Mouse (Mus musculus) heart, adult 2 months (tissue): ENCODE data around the gene Krr1. TPM values are rescaled to one million over a fixed set of nuclear protein-coding genes. Genes with fewer than 3 reads are reported as not detected.

Experiments used
- DNase-seq, 2 experiments: peaks; one replicate each; pipeline ENCODE4 v3.0.0; 2021
- H3K27ac ChIP-seq: fragments of 200-600 bp; 2 replicates; pipeline ENCODE4 v1.8.1; 2022
- H3K27me3 ChIP-seq: fragments of 200-500 bp; 2 replicates; pipeline ENCODE4 v1.6.1; 2012; ENCODE audit warnings: mild to moderate bottlenecking, low read length, inconsistent platforms, mixed read lengths; ENCODE audit not compliant: control insufficient read depth, insufficient read depth
- H3K36me3 ChIP-seq: fragments of 200-500 bp; 2 replicates; pipeline ENCODE4 v1.6.1; 2012; ENCODE audit warnings: low read length, inconsistent platforms; ENCODE audit not compliant: control insufficient read depth, insufficient read depth
- H3K4me1 ChIP-seq: fragments of 200-500 bp; 2 replicates; pipeline ENCODE4 v1.6.1; 2011; ENCODE audit warnings: low read length; ENCODE audit not compliant: control insufficient read depth, insufficient read depth
- H3K4me3 ChIP-seq: fragments of 200-600 bp; 2 replicates; pipeline ENCODE4 v1.8.1; 2022
- H3K79me2 ChIP-seq: fragments of 200-500 bp; replicated peaks from 2 replicates; pipeline ENCODE4 v1.6.1; 2012; ENCODE audit warnings: mild to moderate bottlenecking, inconsistent platforms, low read length, moderate library complexity, mixed read lengths; ENCODE audit not compliant: control insufficient read depth, insufficient read depth
- H3K9ac ChIP-seq: fragments of 200-500 bp; 2 replicates; pipeline ENCODE4 v1.6.1; 2012; ENCODE audit warnings: low read depth, mild to moderate bottlenecking, control low read depth, inconsistent platforms, low read length, mixed read lengths
- CTCF ChIP-seq: fragments of 200-600 bp; IDR thresholded peaks from 2 replicates; pipeline ENCODE4 v1.8.1; 2022; ENCODE audit warnings: antibody characterized with exemption, mild to moderate bottlenecking, moderate library complexity
- EP300 ChIP-seq: fragments of 200-500 bp; IDR thresholded peaks from 2 replicates; pipeline ENCODE4 v1.6.1; 2011; ENCODE audit warnings: low read depth, low read length, control low read depth; ENCODE audit not compliant: insufficient read depth
- POLR2A ChIP-seq: fragments of 200-500 bp; IDR thresholded peaks from 2 replicates; pipeline ENCODE4 v1.6.1; 2011; ENCODE audit warnings: mild to moderate bottlenecking, low read depth, low read length, control low read depth; ENCODE audit not compliant: insufficient read depth
- WGBS: fragments of 180-500 bp; shearing (Covaris S2); methylation state at CpG from one replicate; pipeline ENCODE4 v1.1.7; 2018; 5-methylcytosine and 5-hydroxymethylcytosine counted together
- intact Hi-C: fragments of 180-260 bp; cut with DNase I; formaldehyde crosslinking; loops from one replicate; pipeline ENCODE4 v1.15.1; 2025
- polyA plus RNA-seq: library from polyadenylated mRNA; depleted of rRNA; stranded (reverse); fragments of >200 nt; gene quantifications from 2 replicates; pipeline ENCODE4 v1.2.3, GENCODE M21; 2012
- total RNA-seq, 2 experiments: library from RNA; stranded (reverse); gene quantifications; 2 replicates each; pipeline ENCODE4 v1.2.3; 2021

Krr1 gene
- total and polyA plus RNA-seq, 3 experiments, result 7.0 to 27.0 (median 24.2) TPM

DNA sequence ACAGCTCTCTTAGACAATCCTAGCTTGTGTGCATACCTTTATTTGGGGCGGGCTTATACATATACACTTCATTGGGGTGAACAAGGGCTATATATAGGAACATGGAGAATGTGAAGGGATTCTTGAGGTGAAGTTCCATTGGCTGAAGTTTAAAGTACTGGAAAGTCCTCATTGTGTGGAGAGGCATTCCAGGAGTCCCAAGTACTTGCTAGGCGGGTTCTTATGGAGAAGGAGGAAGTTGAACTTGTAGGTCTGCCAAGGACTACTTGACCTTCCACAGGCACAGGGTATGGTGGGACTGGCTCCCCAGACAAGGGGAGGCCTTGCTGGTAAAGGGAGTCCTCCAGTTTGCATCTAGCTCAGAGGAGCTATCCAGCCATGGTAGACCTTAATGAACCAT is 13.1 kb upstream of the Krr1 start:
- no peaks in the 10 kb centered on the region for H3K36me3 ChIP-seq
- DNase-seq, result no peak
- no peak overlapping the region for H3K4me3 ChIP-seq
- TF ChIP-seq CTCF (no peak), POLR2A (no peak), EP300 (no peak)
- H3K4me1 ChIP-seq, result peaks cover 3% of the 10 kb centered on the region
- no peak overlapping the region for H3K27ac ChIP-seq
- no peaks in the 10 kb centered on the region for H3K79me2 ChIP-seq
- intact Hi-C loops, result loop anchor here (10.0 kb wide), 1 partner anchor 735 kb away; no protein-coding TSS in a partner anchor
- no peaks in the 10 kb centered on the region for H3K27me3 ChIP-seq
- no peak overlapping the region for H3K9ac ChIP-seq
- 49% methylated on average over 2 of the region's 2 CpGs for WGBS

DNA sequence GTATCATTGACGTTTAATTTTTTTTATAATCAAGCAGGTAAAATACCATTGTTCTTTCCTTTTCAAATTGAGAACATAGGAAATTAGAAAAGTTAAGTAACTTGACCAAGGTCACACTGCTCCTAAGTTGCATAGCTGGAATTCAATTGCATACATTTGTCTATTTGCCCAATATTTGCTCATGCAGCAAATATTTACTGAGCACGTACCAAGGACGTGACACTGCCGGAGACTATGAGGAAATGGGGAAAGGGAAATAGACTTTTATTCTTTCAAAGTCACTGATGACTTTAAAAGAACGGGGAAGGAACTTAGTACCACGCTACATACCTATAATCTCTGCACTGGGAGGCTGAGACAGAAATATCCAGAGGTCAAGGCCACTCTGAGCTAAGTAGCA is 12.0 kb upstream of the Krr1 start:
- TF ChIP-seq EP300 (no peak), POLR2A (no peak), CTCF (no peak)
- no peaks in the 10 kb centered on the region for H3K36me3 ChIP-seq
- no peaks in the 10 kb centered on the region for H3K27me3 ChIP-seq
- DNase-seq, result no peak
- H3K9ac ChIP-seq, result no peak overlapping the region
- no peaks in the 10 kb centered on the region for H3K79me2 ChIP-seq
- WGBS, result 62% methylated on average over 6 of the region's 6 CpGs
- H3K4me3 ChIP-seq, result no peak overlapping the region
- H3K27ac ChIP-seq, result no peak overlapping the region
- no peaks in the 10 kb centered on the region for H3K4me1 ChIP-seq
- intact Hi-C loops, result no loop called here

DNA sequence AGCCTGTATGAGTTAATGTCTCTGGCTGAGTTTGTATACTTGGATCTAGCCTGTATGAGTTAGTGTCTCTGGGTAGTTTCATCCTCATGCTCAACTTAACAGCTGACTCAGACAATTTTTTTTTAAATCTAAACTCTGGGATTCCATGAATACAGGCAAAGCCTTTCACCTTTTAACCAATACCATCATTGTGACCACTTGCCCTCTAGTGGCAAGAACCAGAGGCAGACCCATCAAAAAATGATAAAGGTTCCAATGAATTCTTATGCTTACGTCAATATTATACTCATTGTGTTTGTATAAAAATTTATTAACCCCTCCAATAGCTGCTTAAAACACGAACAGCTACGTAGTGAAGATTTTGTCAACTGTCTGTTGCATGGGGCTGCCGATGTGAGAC is 6.1 kb upstream of the Krr1 start:
- no peak overlapping the region for H3K9ac ChIP-seq
- no peaks in the 10 kb centered on the region for H3K27me3 ChIP-seq
- no peak overlapping the region for H3K27ac ChIP-seq
- H3K4me3 ChIP-seq, result no peak overlapping the region
- intact Hi-C loops, result no loop called here
- no peaks in the 10 kb centered on the region for H3K36me3 ChIP-seq
- H3K4me1 ChIP-seq, result no peaks in the 10 kb centered on the region
- H3K79me2 ChIP-seq, result no peaks in the 10 kb centered on the region
- TF ChIP-seq CTCF, result peak; percentile 47
- TF ChIP-seq EP300, result no peak
- TF ChIP-seq POLR2A, result no peak
- WGBS, result 47% methylated on average over 4 of the region's 4 CpGs
- DNase-seq, result no peak

DNA sequence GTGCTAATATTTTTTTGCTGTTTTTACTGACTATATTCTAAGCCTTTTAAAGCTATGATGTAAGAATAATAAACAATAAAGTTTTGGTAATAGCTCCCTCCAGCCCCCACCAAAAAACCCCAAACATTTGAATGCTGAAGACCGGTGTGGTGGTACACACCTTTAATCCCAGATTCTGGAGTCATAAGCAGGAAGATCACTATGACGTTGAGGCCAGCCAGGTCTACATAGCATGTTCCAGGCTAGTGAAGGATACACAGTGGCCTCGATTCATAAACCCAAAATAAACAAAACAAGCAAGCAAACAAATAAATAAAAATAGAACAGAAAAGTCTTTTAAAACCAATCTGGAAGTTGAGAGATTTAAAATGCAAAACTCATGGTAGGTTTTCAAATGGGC is 535 bp upstream of the Krr1 start:
- Histone ChIP-seq H3K27me3 (no peaks in the 10 kb centered on the region), H3K27ac (no peak overlapping the region), H3K36me3 (peaks cover 3% of the 10 kb centered on the region), H3K4me1 (no peaks in the 10 kb centered on the region), H3K4me3 (no peak overlapping the region), H3K79me2 (no peaks in the 10 kb centered on the region; the same call in 1 of the 2 replicates), H3K9ac (no peak overlapping the region)
- 73% methylated on average over 3 of the region's 3 CpGs for WGBS
- intact Hi-C loops, result loop anchor here (5.0 kb wide), 1 partner anchor 675 kb away; the partner anchor contains the start of gene Bbs10
- DNase-seq, result no peak
- no peak for TF ChIP-seq POLR2A
- TF ChIP-seq EP300, result no peak
- no peak for TF ChIP-seq CTCF

DNA sequence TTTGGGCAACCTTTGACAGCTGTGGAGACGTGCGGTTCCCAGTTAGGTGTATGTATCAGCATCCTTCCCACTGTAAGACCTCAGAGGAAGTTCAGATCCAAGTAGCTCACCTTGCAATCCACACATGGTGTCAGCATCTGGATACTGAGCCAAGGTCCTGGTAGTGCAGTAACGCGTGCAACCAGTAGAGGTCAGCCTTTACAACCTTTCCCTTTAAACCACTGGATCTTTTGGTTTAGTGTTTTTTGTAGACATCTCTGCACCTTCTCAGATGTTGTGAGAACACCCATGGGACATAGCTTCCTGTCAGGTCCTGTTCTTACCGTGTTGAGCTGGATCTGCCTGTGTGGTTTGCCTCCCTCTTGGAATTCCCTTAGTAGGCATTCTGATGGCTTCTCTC is 5.1 kb downstream of the Krr1 start:
- intact Hi-C loops, result loop anchor here (2.0 kb wide), 1 partner anchor 129 kb away; no protein-coding TSS in a partner anchor
- Histone ChIP-seq H3K79me2 (peaks cover 2% of the 10 kb centered on the region; the same call in 1 of the 2 replicates), H3K4me1 (no peaks in the 10 kb centered on the region), H3K9ac (no peak overlapping the region), H3K4me3 (no peak overlapping the region), H3K36me3 (peaks cover 3% of the 10 kb centered on the region), H3K27ac (no peak overlapping the region), H3K27me3 (no peaks in the 10 kb centered on the region)
- 29% methylated on average over 5 of the region's 5 CpGs for WGBS
- peak; percentile 56 to 69 for DNase-seq
- TF ChIP-seq POLR2A (no peak), CTCF (peak; percentile 94; the same call in 1 of the 2 replicates), EP300 (no peak)

DNA sequence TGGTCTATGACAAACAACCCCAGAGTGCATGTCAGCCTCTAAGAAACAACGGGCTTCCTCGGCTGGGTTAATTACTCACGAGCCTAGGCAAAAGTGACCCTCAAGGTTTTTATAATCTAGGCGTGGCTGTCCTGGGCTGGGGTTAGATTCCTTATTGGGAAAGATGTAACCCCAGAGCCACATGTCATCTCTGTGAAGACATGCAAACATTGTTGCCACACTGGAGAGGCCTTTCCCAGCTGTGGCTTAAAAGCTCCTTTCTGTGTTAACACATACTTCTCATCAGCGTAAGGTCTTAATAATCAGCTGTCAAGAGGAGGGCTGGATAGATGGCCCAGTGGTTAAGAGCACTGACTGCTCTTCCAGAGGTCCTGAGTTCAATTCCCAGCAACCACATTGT is 10.6 kb downstream of the Krr1 start:
- TF ChIP-seq EP300 (no peak), CTCF (no peak), POLR2A (no peak)
- H3K4me3 ChIP-seq, result no peak overlapping the region
- peaks cover 2% of the 10 kb centered on the region; the same call in 1 of the 2 replicates for H3K36me3 ChIP-seq
- WGBS, result 91% methylated on average over 5 of the region's 5 CpGs
- 0 out of 2 replicates have a peak, but pooled peaks cover 2% of the 10 kb centered on the region for H3K79me2 ChIP-seq
- H3K9ac ChIP-seq, result no peak overlapping the region
- no peak for DNase-seq
- H3K27ac ChIP-seq, result no peak overlapping the region
- no peaks in the 10 kb centered on the region for H3K4me1 ChIP-seq
- no peaks in the 10 kb centered on the region for H3K27me3 ChIP-seq
- intact Hi-C loops, result no loop called here
